Mouse (Mus musculus): ENCODE data around the gene Ptgir. TPM values are rescaled to one million over a fixed set of nuclear protein-coding genes. Genes with fewer than 3 reads are reported as not detected.

Ptgir gene
- total and polyA plus RNA-seq, 3 experiments, result 0.98 to 4.8 (median 3.8) TPM

DNA sequence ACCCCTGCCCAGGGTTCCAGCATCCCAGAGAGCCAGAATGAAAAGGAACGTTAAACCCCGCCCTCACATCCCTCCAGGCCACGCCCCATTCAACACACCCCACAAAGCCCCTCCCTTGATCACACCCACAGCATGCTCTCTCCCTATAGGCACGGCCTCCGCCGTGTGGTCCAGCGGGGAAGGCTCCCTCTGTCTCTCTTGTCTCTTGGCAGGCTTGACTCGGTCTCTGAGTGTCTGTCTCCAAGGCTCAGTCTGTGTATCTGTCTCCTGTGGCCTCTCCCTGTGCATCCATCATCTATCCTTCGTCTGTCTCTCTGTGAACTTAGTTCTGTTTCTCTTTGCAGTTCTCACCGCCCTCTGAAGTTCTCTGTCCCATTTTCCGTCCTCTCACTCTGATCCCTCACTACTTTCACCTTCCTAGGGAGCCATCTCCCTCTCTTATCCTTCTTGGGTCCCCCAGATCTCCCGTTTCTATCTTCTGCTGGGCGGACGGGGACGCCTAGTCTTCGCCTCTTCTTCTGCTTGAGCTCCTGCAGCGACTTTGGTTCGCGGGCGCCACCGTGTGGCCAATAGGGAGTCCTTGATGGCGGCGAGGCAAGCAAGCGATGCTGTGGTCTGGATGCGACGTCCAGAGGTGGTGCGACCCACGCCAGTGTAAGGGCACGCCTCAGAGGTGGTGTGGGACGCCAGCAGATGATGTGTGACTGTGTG is 14.5 kb upstream of the Ptgir start, which contains the start of gene Gng8:
TSS of gene Gng8 (plus strand) at position 146 of the 711 bp plus-strand sequence.
- peak; percentile 85 for DNase-seq

GRCm38 (mm10) chr7:16892352-16892730 is 13.9 kb upstream of the Ptgir start:
- DNase-seq, result no peak

GRCm38 (mm10) chr7:16893612-16894011 is 12.7 kb upstream of the Ptgir start:
- no peak for DNase-seq

DNA sequence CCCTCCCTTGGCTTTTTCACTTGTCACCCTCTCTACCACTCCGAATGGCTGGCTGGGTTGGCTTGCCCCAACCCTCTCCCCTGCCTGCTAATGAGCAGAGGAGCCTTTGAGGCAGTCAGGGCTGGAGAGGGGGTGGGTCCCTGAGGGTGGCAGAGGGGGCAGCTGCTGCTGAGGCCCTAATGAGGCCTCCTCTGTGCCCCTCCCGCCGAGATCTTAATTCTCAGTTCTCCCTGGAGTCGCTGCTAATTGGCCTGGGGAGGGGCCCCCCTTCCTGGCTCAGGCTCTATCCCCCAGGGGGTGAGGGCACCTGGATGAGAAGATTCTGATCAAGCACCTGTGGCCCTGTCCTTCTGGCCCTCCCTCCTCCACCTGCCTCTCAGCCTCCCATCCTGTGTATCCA is 12.0 kb upstream of the Ptgir start:
- no peak for DNase-seq

- DNase-seq, result peak; percentile 85
Measured at GRCm38 (mm10) chr7:16895000-16895399, 11.3 kb upstream of the Ptgir start.

DNA sequence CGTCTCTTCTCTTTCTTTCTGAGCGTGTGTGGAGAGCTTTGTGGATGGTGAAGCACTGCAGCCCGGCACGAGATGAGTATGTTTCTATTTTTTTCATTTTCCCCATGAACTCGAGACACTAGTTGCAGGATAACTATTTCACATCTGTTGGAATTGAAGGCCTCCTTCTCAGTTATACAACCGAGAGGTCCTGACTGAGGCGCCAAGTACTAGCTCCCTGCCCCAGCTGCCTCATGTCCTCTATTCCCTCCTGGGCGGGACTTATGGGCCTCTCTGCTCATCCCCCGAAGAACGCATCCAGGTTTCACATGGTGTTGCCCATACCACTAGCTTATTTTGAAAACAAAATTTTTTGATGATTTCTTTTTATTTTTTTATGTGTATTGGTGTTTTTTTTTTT is 10.8 kb upstream of the Ptgir start:
- DNase-seq, result no peak

- no peak for DNase-seq
Measured at GRCm38 (mm10) chr7:16900526-16900925, 5.8 kb upstream of the Ptgir start.

GRCm38 (mm10) chr7:16903439-16903955 is 2.8 kb upstream of the Ptgir start:
- DNase-seq, result no peak

GRCm38 (mm10) chr7:16904120-16904675 is 2.1 kb upstream of the Ptgir start:
- no peak for DNase-seq

DNA sequence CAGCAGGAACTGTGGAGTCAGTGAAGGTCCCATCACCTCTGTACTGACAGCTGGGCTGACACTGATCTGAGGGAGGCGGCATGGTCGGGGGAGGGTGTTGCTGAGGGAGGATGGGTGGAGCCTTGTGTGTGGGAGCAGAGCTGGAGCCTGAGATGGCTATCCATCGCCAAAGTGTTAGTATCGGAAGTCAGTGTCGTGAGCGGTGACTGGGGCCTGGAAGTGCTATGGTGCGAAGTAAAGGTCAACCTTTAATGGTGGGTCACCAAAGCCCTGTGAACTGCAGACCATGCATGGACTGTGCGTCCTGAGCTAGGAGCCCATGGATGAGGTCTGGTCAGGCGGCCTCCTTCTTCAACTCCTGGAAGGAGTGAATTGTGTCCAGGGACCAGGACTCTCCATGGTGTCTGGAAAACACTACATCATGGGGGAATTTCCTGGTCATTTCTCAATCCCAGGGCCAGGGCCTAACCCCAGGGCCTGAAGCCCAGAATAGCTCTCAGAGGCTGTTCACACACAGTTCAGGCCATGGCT is 734 bp upstream of the Ptgir start:
- peak; percentile 73 for DNase-seq

DNA sequence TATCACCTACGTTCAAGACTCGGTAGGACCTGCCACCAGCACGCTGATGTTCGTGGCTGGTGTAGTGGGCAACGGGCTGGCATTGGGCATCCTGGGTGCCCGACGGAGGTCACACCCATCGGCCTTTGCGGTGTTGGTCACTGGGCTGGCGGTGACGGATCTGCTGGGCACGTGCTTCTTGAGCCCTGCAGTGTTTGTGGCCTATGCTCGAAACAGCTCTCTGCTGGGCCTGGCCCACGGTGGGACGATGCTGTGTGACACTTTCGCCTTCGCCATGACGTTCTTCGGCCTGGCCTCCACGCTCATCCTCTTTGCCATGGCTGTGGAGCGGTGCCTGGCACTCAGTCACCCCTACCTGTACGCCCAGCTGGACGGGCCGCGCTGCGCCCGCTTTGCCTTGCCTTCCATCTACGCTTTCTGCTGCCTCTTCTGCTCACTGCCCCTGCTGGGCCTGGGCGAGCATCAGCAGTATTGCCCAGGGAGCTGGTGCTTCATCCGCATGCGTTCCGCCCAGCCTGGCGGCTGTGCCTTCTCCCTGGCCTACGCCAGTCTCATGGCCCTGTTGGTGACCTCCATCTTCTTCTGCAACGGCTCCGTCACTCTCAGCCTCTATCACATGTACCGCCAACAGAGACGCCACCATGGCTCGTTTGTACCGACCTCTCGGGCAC is 734 bp downstream of the Ptgir start:
- no peak for DNase-seq

GRCm38 (mm10) chr7:16907842-16908241 is 1.6 kb downstream of the Ptgir start:
- DNase-seq, result no peak

DNA sequence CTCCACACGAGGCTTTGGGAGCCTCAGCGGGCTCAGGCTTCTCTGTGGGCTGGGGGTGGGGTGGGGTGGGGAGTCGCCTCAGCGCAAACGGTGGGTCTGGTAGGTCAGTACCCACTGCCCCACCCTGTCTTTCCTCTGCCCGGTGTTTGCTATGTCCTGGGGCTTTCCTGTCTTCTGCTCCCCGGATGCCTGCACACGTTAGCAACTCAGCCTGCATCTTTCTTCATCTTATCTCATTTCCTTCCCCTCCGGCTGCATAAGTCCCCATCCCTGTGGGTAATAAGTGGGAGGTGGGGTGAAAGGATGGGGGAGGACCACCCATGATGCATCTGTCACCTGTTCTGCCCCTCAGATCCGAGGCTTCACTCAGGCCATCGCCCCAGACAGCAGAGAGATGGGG is 2.1 kb downstream of the Ptgir start:
- no peak for DNase-seq

GRCm38 (mm10) chr7:16908859-16909258 is 2.6 kb downstream of the Ptgir start:
- no peak for DNase-seq

DNA sequence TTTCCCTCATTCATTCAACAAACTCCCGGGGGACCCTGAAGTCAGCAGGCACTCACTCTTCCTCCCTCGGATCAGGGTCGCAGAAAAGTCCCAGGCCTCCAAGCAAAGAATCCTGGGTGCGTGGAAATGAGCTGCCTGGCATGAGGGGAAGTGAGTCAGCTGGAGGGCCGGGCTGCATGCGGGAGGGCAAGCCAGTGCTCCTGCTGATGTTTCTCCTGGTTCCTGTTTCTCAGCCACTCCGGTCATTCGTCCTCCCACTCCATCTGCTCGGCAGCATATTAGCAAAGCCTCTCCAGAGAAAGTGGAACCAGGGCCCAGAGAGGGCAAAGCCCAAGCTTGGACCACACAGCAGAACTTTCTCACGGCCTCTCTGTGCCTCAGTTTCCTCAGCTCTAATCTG is 3.6 kb downstream of the Ptgir start:
- DNase-seq, result no peak

GRCm38 (mm10) chr7:16911904-16912303 is 5.6 kb downstream of the Ptgir start:
- DNase-seq, result no peak

DNA sequence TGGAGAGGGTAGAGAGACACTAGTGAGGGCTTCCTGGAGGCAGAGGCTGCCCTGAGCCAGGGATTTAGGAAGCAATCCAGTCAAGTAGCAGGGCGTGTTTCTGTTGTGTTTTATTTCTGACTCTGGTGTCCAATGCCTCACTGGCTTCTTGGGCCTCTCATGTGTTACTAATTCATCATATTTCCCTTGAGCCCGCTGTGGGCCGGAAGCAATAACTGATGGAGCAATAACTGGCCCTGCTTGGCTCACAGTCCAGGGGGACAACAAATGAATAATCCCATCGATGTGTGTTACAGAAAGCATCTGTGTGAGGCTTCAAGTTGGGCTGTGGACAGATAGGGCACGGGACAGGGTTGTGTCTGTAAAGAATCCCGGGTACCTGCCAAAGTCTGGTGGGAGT is 6.1 kb downstream of the Ptgir start:
- DNase-seq, result no peak

DNA sequence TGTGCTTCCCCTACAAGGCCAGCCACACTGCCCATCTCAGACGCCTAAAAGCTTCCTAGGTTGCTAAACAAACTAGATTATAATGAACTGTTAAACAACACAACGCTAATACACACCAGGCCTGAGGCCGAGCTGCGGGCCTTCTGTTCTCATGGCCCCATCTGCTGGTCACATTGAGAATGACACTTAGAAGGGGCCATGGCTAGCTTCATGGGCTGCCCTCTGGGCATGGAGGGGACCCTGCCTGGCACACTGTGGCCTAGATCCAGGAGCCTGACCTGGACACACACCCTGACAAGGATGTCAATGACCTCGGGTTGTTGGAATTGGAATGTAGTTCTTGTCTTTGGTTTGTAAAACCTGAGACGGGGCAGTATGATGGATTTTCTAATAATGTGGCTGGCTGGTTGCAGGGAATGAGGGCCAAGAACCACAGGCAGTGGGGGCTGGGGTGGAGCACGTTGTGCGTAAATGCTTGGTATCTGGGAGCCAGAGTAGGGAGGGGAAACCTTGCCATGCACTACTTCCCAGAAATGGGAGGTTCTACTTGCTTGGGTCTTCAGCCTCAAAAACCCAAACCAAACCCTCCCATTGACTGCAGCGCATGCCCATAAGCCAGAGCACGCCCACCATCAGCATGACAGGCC is 7.6 kb downstream of the Ptgir start:
- peak; percentile 75 for DNase-seq

- no peak for DNase-seq
Measured at GRCm38 (mm10) chr7:16914453-16915343, 8.4 kb downstream of the Ptgir start.

- DNase-seq, result no peak
Measured at GRCm38 (mm10) chr7:16915461-16916340, 9.4 kb downstream of the Ptgir start.

Data from adrenal gland, adult 2 months (tissue).